Mouse (Mus musculus): ENCODE measurements at regions not wholly inside any gene's neighbourhood (a gene's known extent, or its start where the extent isn't known, plus 50 kb on each side); places are given as distances from the start of the nearest gene placed in this dataset.

- DNase-seq (ENCODE audit: low spot score): no peak
Observed at GRCm38 (mm10) chr4:93986189-93986588, 570.2 kb upstream of the Gm10306 start.

GRCm38 (mm10) chr4:93990273-93990869 lies 566.0 kb upstream of the Gm10306 start:
- DNase-seq (ENCODE audit: low spot score): no peak

- no peak for DNase-seq (ENCODE audit: low spot score)
Observed at GRCm38 (mm10) chr4:94005818-94006217, 550.5 kb upstream of the Gm10306 start.

GRCm38 (mm10) chr4:94007088-94007768 lies 549.1 kb upstream of the Gm10306 start:
- DNase-seq (ENCODE audit: low spot score): peak; percentile 27

DNA sequence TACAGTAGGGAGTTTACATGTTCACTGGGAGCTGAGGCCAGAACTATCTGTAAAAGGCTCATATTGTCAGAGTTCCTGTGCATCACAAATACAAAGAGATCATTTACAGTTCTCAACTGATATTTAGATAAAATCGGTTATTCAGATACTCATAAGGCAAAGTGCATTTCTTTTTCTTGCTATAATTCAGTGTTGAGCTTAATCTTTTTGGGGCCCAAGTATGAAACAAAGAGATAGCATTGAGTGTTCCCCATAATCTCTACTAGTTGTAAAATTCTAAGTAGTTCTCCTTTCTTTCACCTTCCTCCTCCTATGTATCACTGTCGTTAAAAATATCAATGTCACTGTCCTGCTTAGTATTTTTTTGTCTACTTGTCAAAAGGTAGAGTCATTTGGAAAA lies 540.6 kb upstream of the Gm10306 start:
- no peak for DNase-seq (ENCODE audit: low spot score)

- DNase-seq (ENCODE audit: low spot score): no peak
Observed at GRCm38 (mm10) chr4:94017702-94018101, 538.6 kb upstream of the Gm10306 start.

DNA sequence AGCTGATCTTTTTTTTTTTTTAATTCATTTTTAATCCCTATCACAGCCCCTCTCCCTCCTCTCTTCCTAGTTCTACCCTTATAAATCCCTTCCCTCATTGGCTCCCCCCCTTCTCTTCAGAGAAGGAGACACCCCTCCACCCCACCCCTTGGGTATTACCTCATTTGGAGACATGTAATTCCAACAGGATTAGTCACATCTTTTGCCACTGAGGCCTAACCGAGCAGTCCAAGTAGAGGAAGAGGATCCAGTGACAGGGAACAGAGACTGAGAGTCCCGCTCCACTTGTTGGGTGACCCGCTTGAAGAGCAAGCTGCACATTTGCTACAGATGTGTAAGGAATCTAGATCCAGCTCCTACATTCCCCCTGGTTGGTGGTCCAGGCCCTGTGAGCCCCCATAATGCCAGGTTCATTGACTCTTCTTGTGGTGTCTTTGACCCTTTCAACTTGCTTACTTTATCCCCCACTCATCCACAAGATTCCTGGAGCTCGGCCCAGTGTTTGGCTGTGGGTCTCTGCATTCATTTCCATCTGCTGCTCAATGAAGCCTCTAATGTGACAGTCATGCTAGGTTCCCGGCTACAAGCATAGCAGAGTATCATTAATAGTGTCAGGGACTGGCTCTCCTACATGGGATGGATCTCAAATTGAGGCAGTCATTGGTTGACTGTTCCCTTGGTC lies 506.6 kb upstream of the Gm10306 start:
- no peak for DNase-seq (ENCODE audit: low spot score)

GRCm38 (mm10) chr4:94052249-94053162 lies 503.8 kb upstream of the Gm10306 start:
- DNase-seq (ENCODE audit: low spot score): no peak

GRCm38 (mm10) chr4:94073178-94073870 lies 483.0 kb upstream of the Gm10306 start:
- no peak for DNase-seq (ENCODE audit: low spot score)

GRCm38 (mm10) chr4:94082839-94083238 lies 473.5 kb upstream of the Gm10306 start:
- no peak for DNase-seq (ENCODE audit: low spot score)

- no peak for DNase-seq (ENCODE audit: low spot score)
Observed at GRCm38 (mm10) chr4:94094379-94094778, 462.0 kb upstream of the Gm10306 start.

DNA sequence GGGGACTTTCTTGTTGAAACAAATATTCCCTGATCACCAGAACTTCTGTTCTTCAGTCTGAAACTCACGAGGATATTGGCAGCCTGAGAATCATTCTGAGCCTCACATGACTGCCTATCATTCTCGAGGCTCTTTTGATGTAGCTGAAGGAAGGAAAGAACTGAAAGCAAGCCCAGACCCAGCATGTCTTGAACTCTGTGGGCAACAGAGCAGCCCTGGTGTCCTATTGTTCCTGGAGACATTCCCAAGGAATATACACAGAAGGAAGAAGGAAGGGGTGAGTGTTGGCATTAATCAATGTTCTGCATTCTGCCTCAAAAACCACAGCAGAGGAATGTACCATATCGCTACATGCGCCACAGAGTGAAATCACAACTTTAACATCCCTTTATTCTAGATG lies 449.4 kb upstream of the Gm10306 start:
- no peak for DNase-seq (ENCODE audit: low spot score)

DNA sequence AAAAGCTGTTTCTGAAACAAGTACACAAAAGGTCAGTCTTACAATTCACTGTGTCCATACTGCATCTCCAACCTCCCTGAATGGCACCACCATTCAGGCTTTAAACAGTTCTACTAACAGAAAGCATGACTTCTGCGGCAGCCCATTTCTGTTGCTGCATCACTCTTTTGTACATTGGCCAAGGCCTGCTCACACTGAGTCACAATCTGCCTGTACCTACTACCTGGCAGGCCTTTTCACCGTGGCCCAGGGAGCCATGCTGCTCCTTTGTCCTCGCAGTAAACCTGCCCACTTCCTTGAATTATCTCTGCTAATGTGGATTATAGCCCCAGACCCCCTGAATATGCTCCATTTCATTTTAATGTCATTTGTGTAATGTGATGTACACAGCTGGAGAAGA lies 439.5 kb upstream of the Gm10306 start:
- no peak for DNase-seq (ENCODE audit: low spot score)

GRCm38 (mm10) chr4:94124177-94124576 lies 432.2 kb upstream of the Gm10306 start:
- no peak for DNase-seq (ENCODE audit: low spot score)

DNA sequence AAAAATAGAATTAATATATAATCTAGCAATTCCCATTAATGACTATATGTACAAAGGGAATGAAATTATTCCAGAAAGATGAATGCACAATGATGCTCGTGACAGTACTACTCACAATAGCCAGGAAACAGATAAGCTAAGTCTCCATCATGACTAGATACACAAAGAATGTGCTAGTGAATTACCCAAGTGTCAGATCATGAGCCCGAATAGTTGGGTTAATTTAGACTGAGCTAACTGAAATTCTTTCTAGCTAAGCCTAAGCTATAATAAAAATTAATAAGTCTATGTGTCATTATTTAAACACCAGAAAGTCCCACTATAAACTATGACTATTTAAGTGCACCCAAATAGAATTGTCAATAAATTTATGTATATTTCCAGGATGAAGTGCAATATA lies 418.4 kb upstream of the Gm10306 start:
- DNase-seq (ENCODE audit: low spot score): no peak

DNA sequence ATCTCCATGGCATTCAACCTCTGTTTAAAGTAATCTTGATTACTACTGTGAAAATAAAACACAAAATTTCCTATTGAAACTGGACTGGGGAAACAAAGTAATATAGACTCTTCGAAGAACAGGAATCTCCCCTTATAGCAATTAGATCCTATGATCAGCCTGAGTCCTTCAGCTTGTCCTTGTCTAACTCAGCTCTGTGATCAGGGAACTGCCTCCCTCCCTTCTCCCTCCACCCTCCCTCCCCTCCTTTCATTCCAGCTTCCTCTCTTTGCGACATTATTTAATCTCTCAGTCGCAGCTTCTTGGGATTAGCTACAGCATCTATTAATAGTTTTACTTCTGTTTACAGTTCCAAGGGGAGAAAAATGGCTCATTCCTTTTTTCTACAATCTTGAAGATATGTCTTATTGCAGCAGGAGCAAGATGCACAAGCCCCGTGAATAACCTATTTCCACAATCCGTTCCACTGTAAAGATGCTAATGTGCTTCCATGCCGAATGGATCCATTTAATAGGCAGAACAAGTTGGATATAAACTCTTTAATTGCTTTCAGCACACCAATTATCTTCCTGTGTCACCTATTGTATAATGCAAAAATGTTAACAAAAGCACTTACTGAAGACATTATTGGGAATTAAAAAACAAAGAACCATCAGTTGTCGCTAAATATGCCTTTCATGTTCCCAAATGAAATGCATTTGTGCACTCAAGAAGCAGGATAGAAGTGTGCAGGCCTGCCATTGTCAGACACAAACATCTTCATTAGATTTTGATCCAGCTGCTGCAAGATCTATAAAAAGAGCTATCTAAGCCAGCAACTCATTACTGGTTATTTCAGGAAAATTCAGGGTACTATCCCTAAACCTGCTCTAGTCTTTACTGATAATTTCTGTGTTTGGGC lies 411.2 kb upstream of the Gm10306 start:
- DNase-seq (ENCODE audit: low spot score): no peak

GRCm38 (mm10) chr4:94147964-94148533 lies 408.3 kb upstream of the Gm10306 start:
- DNase-seq (ENCODE audit: low spot score): no peak

- DNase-seq (ENCODE audit: low spot score): no peak
Observed at GRCm38 (mm10) chr4:94149056-94149455, 407.3 kb upstream of the Gm10306 start.

DNA sequence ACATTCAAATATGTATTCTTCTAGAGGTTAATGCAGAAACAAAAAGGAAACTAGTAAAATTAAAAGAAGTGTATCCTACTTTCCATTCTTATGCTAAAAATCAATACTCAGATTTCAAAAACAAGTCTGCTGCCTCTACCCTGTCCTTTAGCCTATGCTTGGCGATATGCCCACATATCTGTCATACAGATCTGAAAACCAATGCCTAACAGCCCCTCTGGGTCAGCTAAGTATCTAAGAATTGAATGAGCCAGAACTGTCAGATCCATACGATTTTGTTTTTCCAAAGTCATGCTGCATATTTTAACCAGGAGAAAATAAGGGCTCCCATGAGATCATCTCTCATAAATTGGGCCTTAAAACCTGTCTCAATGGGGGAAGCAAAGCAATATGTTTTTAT lies 395.7 kb upstream of the Gm10306 start:
- no peak for DNase-seq (ENCODE audit: low spot score)

- no peak for DNase-seq (ENCODE audit: low spot score)
Observed at GRCm38 (mm10) chr4:94173096-94173495, 383.2 kb upstream of the Gm10306 start.
